Mouse (Mus musculus) gastrocnemius, postnatal 25 days (tissue): Measurements from ENCODE around the gene Bola1. TPM values are rescaled to one million over a fixed set of nuclear protein-coding genes. Genes with fewer than 3 reads are reported as not detected.
A peak's percentile ranks its signal among the peaks of the same experiment; 100 is the strongest.
"Not testable (repeated sequence)": the region's sequence is repeated elsewhere in the genome, so short reads cannot be mapped to it uniquely, and the experiment has no call there.

Source experiments
- DNase-seq: peaks from one replicate; pipeline ENCODE4 v3.0.0; 2022
- total RNA-seq, 2 experiments: library from RNA; stranded (reverse); gene quantifications; 1 replicate in 1 of 2; 2 replicates in 1 of 2; pipeline ENCODE4 v1.2.3; 2021

Gene Bola1
- total RNA-seq, 2 experiments from 2014 or later, result 22.4 to 28.2 TPM

GRCm38 (mm10) chr3:96226695-96227648, 7.5 kb upstream of the Bola1 start:
- DNase-seq, result peak; percentile 34

- no peak for DNase-seq
Observed at GRCm38 (mm10) chr3:96225421-96225820, 5.9 kb upstream of the Bola1 start.

- DNase-seq, result no peak
Observed at GRCm38 (mm10) chr3:96222774-96223173, 3.3 kb upstream of the Bola1 start.

GRCm38 (mm10) chr3:96221640-96222038, 2.1 kb upstream of the Bola1 start:
- DNase-seq, result no peak

GRCm38 (mm10) chr3:96220765-96221639, 1.5 kb upstream of the Bola1 start, which contains the start of the genes Hist2h2ac and Hist2h2be:
Hist2h2ac (minus strand) TSS chr3:96220880.
Hist2h2be (plus strand) TSS chr3:96221119.
- DNase-seq, result peak; percentile 81

- DNase-seq, result not testable (repeated sequence)
Observed at GRCm38 (mm10) chr3:96220131-96220764, 739 bp upstream of the Bola1 start.

- DNase-seq, result peak; percentile 22
Observed at GRCm38 (mm10) chr3:96219191-96219641, 293 bp downstream of the Bola1 start.

- DNase-seq, result no peak
Observed at GRCm38 (mm10) chr3:96209242-96209641, 10.3 kb downstream of the Bola1 start.

GRCm38 (mm10) chr3:96207819-96208218, 11.7 kb downstream of the Bola1 start:
- DNase-seq, result no peak

GRCm38 (mm10) chr3:96199731-96200130, 19.8 kb downstream of the Bola1 start:
- no peak for DNase-seq

GRCm38 (mm10) chr3:96198601-96199251, 20.8 kb downstream of the Bola1 start:
- DNase-seq, result not testable (repeated sequence)

- no peak for DNase-seq
Observed at GRCm38 (mm10) chr3:96198181-96198580, 21.3 kb downstream of the Bola1 start.

- DNase-seq, result peak; percentile 83
Observed at GRCm38 (mm10) chr3:96197129-96197749, 22.3 kb downstream of the Bola1 start.

- DNase-seq, result no peak
Observed at GRCm38 (mm10) chr3:96196437-96197128, 22.9 kb downstream of the Bola1 start.

GRCm38 (mm10) chr3:96195616-96196313, 23.7 kb downstream of the Bola1 start:
- no peak for DNase-seq

GRCm38 (mm10) chr3:96194966-96195365, 24.5 kb downstream of the Bola1 start:
- DNase-seq, result no peak

GRCm38 (mm10) chr3:96192977-96193376, 26.5 kb downstream of the Bola1 start:
- no peak for DNase-seq

- no peak for DNase-seq
Observed at GRCm38 (mm10) chr3:96182382-96182776, 37.1 kb downstream of the Bola1 start.

GRCm38 (mm10) chr3:96181510-96182381, 37.8 kb downstream of the Bola1 start:
- DNase-seq, result no peak
